Mouse (Mus musculus): Measurements from ENCODE around the gene Tmtc4.

The Tmtc4 gene

GRCm38 (mm10) chr14:122983226-122984215 lies at the start of gene Tmtc4:
TSS of gene Tmtc4 (minus strand) at chr14:122984035.
- peak; percentile 92 for DNase-seq (ENCODE audit: low spot score)

GRCm38 (mm10) chr14:123032435-123032834 lies 48.6 kb upstream of the Tmtc4 start:
- no peak for DNase-seq (ENCODE audit: low spot score)

- no peak for DNase-seq (ENCODE audit: low spot score)
These were observed 44.0 kb upstream of the Tmtc4 start for GRCm38 (mm10) chr14:123027876-123028275.

GRCm38 (mm10) chr14:123022981-123023380 lies 39.1 kb upstream of the Tmtc4 start:
- DNase-seq (ENCODE audit: low spot score), result no peak

DNA sequence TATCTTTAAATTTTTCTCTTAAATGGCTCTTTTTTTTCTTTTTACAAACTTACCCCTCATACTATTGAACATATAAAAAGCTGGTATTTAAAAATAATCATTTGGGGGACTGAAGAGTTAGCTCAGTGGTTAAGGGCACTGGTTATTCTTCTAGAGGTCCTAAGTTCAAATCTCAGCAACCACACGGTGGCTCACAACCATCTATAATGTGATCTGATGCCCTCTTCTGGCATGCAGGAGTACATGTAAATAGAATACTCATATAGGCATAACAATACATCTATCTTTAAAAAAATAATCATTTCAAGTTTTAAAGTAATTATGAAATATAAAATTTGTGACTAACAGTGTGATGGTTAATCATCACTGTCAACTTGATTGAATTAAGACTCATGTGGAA lies 32.5 kb upstream of the Tmtc4 start:
- no peak for DNase-seq (ENCODE audit: low spot score)

DNA sequence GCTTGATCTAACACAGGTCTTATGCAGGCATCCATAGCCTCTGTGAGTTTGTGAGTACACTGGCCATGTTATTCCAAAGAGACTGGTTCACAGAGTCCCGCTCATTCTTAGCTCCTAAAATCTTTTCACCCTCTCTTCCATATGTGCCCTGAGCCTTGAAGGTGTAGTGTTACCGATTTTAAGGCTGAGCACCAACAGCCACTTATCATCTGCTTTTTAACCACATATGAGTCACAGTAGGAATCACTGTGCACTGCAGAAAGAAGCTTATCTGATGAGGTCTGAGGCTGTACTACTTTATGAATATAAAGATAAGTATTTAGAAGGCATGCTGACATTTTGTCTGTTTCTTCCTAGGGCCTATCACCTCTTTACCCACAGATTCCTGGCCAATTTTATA lies 31.9 kb upstream of the Tmtc4 start:
- DNase-seq (ENCODE audit: low spot score), result no peak

DNA sequence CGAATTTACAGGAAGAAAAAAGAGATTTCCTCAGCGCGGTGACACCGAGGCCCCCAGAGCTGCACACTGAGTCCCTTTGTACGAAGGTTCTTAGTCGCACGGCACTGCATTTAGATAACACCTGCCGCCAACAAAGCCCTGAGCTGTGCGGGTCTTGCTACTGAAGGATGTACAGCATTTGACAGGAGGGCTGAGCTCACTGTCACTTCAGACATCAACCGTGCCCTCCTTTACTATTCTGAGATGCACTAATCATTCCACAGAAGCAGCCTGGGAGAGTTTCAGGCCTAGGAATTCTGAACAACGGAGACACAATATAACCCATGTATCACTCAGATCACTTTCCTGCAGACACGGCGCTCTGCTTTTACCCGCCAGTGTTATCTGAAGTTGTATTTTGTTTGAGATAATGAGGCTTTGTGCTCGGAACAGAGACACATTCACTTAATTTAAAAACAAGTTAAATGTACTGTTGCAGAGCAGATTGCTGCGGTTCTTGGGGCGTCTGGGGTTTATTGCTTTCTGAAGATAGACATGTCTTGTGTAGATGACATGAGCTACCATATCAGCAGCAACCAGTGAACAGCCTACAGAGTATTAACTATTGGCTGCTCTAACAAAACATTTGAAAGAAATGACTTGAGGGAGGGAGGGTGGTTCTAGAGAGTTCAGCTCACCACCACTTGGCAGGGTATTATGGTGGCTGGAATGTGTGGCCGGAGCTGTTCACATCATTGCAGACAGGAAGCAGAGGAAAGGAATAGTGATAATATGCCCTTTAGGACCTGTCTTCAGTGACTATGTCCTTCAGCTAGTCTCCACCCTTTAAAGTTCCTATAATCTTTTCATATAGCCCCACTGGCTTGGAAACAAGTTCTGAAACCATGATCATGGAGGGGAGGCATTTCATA lies 25.5 kb upstream of the Tmtc4 start:
- no peak for DNase-seq (ENCODE audit: low spot score)

- DNase-seq (ENCODE audit: low spot score), result no peak
These were observed 24.8 kb upstream of the Tmtc4 start for GRCm38 (mm10) chr14:123008672-123009071.

GRCm38 (mm10) chr14:123003715-123004114 lies 19.9 kb upstream of the Tmtc4 start:
- no peak for DNase-seq (ENCODE audit: low spot score)

DNA sequence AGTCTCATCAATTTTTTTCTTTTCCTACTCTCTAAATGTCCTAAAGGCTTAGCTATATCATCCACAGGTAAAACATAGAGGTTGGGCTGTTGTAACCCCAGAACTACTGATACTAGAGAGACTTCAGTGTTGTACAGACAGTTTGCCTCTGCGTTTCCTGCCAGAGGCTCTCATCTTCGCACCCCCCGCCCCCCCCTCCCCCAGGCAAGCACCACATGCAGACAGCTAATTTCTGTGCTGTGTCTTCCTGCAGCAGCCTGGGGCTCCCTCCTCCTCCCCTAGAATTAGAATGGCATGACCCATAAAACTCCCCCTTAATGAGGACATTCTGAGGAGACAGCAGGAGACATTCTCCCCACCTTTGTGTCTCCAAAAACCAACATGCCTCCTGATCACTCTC lies 17.6 kb upstream of the Tmtc4 start:
- DNase-seq (ENCODE audit: low spot score), result no peak

- DNase-seq (ENCODE audit: low spot score), result no peak
These were observed 13.6 kb upstream of the Tmtc4 start for GRCm38 (mm10) chr14:122997465-122997864.

DNA sequence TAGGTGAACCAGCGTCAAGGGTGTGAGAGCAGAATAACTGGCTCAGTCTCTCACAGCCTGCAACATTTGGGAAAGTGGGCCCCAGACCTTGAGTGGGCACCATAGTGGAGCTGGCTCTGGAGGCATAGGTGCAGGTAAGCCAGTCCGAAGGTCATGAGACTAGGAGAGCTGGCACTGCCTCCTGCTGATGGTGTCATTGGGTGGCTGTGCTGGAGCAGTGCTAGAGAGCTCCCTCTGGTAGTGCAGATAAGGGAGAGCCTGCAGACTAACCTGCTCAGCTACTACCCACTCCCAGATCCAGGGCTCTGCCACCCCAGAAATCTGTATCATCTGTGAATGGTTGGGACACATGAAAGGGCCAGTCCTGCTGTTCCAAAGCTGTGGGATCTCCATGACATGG lies 10.1 kb upstream of the Tmtc4 start:
- DNase-seq (ENCODE audit: low spot score), result no peak

- DNase-seq (ENCODE audit: low spot score), result no peak
These were observed 9.1 kb upstream of the Tmtc4 start for GRCm38 (mm10) chr14:122992937-122993336.

DNA sequence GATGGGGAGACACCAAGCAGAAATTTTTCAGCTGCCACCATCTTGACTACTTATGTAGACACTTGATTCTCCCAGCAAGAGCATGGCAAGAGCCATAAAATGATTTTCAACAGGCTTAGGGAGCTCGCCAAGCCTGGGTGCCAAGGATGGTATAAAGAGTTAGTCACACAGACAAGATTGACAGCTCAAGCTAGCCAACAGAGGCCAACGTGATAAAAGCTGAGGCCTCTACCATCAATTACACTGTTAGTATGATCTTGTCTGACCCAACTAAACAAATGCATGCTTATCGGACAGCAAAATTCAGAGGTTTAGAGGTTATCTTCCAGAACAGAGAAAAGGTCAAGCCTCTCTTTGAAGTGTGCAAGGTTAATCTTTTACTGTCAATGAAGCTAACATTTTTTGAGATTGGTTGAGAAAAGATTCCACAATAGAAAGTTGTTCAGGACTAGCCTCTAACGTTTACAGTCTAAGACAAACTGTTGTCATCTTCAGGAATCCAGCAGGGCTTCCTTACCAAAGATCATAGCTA lies 6.8 kb upstream of the Tmtc4 start:
- no peak for DNase-seq (ENCODE audit: low spot score)

DNA sequence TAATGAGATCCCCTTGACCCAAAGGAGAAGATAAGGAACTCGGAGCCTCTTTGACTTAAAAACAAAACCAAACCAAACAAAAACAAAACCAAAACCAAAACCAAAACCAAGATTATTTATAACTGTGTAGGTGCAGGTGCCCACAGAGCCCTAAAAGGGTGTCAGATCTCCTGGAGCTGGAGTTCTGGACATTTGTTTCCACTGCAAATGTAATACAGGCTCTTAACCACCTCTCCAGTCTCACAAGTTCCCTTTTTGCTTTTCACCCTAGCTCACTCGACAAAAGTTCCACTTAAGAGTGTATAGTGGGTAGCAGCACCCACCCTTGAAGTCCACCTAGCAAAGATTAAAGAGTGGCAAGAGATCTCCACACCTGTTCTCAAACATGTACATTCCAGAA lies 2.6 kb upstream of the Tmtc4 start:
- DNase-seq (ENCODE audit: low spot score), result no peak

DNA sequence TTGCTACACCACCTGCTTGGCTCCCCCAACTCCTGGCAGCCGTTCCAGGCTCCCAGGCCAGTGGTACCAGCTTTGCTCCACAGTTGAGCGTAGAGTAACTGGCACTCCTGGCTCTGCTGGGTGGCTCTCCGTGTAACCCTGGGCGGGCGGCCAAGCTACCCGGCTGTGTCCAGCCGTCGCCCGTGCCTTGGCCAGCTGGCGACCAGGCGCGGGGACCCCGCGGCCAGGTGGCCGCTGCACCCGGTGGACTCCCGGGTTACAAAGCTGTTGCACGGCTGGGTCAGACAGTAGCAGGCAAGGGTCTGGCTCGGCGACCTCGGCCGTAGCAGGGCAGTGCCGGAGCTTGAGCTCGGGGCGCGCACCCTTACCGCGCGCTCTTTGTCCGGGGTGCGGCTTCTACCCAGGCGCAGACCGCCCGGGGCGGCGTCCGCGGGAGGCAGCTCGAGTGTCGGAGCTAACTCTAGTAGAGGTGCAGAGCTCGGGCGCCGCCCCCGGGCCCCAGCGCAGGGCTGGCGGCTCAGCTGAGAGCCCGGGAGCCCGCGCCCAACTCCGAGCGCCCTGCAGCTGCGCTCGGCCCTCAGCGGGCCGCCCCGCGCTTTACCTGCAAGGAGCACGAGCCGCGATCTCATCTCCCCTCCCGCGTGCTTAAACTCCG lies 1.1 kb downstream of the Tmtc4 start:
- DNase-seq (ENCODE audit: low spot score), result peak; percentile 56

- DNase-seq (ENCODE audit: low spot score), result no peak
These were observed 1.9 kb downstream of the Tmtc4 start for GRCm38 (mm10) chr14:122981831-122982485.

DNA sequence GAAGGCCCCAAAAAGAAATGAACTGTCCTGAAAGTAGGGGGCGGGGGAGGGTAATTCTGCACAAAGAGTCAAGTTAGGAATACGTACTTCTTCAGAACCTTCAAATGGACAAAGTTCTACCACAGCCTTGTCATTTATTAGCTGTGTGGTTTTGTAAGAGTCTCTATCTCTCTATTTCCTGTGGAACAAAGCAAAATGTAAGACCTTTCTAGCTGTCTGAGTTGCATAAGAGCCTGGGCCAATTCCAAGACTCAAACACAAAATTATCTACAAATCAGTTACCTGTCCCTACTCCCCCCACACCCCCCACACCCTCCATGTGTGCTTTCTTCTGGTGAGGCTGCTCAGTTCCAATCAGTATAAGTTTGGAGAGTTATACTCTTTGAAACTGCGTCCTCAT lies 5.0 kb downstream of the Tmtc4 start:
- DNase-seq (ENCODE audit: low spot score), result no peak

- DNase-seq (ENCODE audit: low spot score), result no peak
These were observed 6.1 kb downstream of the Tmtc4 start for GRCm38 (mm10) chr14:122977797-122978140.

DNA sequence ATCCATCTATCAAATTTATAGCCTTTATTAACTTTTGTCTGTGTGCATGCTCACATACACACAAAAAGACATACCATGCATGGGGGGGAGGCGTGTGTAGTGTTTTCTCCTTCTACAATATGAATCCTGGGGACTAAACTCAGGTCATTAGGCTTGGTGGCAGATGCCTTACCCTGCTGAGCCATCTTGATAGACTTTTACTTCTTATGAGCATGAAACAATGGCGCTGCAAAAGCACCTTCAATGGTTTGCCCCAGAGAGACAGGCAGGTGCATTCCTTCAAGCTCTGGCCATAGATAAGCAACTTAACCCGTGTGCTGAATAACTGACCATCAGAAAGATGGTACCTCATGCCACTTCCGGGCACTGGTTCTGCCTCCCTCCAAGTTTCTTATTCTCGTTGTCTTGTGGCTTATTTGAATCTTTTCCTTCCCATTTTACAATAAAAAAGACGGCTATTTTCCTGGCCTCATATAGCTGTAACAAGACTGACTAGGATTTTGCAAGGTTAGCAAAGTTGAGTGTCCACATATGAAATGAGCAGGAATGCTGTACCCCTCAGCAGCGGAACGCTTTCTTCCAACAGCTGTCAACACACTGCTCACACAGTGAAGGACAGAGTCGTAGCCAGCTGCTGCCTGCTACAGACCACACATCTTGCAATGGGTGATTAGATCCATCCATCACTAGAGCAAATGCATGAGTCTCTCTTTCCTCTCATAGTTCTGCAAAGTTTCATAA lies 6.6 kb downstream of the Tmtc4 start:
- no peak for DNase-seq (ENCODE audit: low spot score)
